Mouse (Mus musculus): Measurements from ENCODE around the gene Sgk1. TPM values are rescaled to one million over a fixed set of nuclear protein-coding genes. Genes with fewer than 3 reads are reported as not detected.

Sgk1 gene
- polyA plus RNA-seq, 1 experiment from 2014 or later: 30.9 TPM

- 83% methylated on average over 16 of the region's 16 CpGs for WGBS
- H3K27me3 ChIP-seq: no peaks in the 10 kb centered on the region
- no peak overlapping the region for H3K27ac ChIP-seq (replicated peaks)
- no peak overlapping the region for H3K9ac ChIP-seq
- H3K4me1 ChIP-seq (replicated peaks): no peaks in the 10 kb centered on the region
- no peaks in the 10 kb centered on the region for H3K36me3 ChIP-seq
- ATAC-seq (ENCODE audit: low read depth): no peak
- H3K9me3 ChIP-seq: no peaks in the 10 kb centered on the region
- no peak overlapping the region for H3K4me2 ChIP-seq
- H3K4me3 ChIP-seq: no peak overlapping the region
Observed at GRCm38 (mm10) chr10:21847931-21848670, 33.9 kb upstream of the Sgk1 start.

- Histone ChIP-seq H3K36me3 (no peaks in the 10 kb centered on the region), H3K27ac (replicated peaks) (no peak overlapping the region), H3K4me1 (replicated peaks) (no peaks in the 10 kb centered on the region), H3K4me3 (no peak overlapping the region), H3K9me3 (no peaks in the 10 kb centered on the region), H3K4me2 (no peak overlapping the region), H3K27me3 (no peaks in the 10 kb centered on the region), H3K9ac (no peak overlapping the region)
- WGBS: 79% methylated on average over 8 of the region's 8 CpGs
- ATAC-seq (ENCODE audit: low read depth): no peak
Observed at GRCm38 (mm10) chr10:21849251-21849650, 32.7 kb upstream of the Sgk1 start.

- Histone ChIP-seq H3K27me3 (no peaks in the 10 kb centered on the region), H3K4me2 (no peak overlapping the region), H3K27ac (replicated peaks) (no peak overlapping the region), H3K9ac (no peak overlapping the region), H3K4me3 (no peak overlapping the region), H3K9me3 (no peaks in the 10 kb centered on the region), H3K36me3 (no peaks in the 10 kb centered on the region), H3K4me1 (replicated peaks) (no peaks in the 10 kb centered on the region)
- no peak for ATAC-seq (ENCODE audit: low read depth)
- WGBS: 82% methylated on average over 3 of the region's 3 CpGs
Observed at GRCm38 (mm10) chr10:21850330-21850729, 31.7 kb upstream of the Sgk1 start.

- Histone ChIP-seq H3K9ac (no peak overlapping the region), H3K27me3 (no peaks in the 10 kb centered on the region), H3K4me3 (no peak overlapping the region), H3K9me3 (no peaks in the 10 kb centered on the region), H3K4me1 (replicated peaks) (no peaks in the 10 kb centered on the region), H3K27ac (replicated peaks) (no peak overlapping the region), H3K4me2 (no peak overlapping the region), H3K36me3 (no peaks in the 10 kb centered on the region)
- no peak for ATAC-seq (ENCODE audit: low read depth)
- 94% methylated on average over 6 of the region's 6 CpGs for WGBS
Observed at GRCm38 (mm10) chr10:21853122-21853521, 28.9 kb upstream of the Sgk1 start.

- H3K9me3 ChIP-seq: no peaks in the 10 kb centered on the region
- no peak for ATAC-seq (ENCODE audit: low read depth)
- no peak overlapping the region for H3K4me3 ChIP-seq
- H3K27me3 ChIP-seq: no peaks in the 10 kb centered on the region
- WGBS: 92% methylated on average over 14 of the region's 14 CpGs
- no peak overlapping the region for H3K27ac ChIP-seq (replicated peaks)
- no peak overlapping the region for H3K4me2 ChIP-seq
- no peak overlapping the region for H3K9ac ChIP-seq
- H3K36me3 ChIP-seq: no peaks in the 10 kb centered on the region
- no peaks in the 10 kb centered on the region for H3K4me1 ChIP-seq (replicated peaks)
Observed at GRCm38 (mm10) chr10:21853566-21854328, 28.2 kb upstream of the Sgk1 start.

GRCm38 (mm10) chr10:21855338-21855737 lies 26.6 kb upstream of the Sgk1 start:
- WGBS: 90% methylated on average over 7 of the region's 7 CpGs
- H3K4me3 ChIP-seq: no peak overlapping the region
- H3K4me1 ChIP-seq (replicated peaks): no peaks in the 10 kb centered on the region

GRCm38 (mm10) chr10:21857676-21858075 lies 24.3 kb upstream of the Sgk1 start:
- H3K4me3 ChIP-seq: no peak overlapping the region
- H3K9me3 ChIP-seq: no peaks in the 10 kb centered on the region
- H3K27me3 ChIP-seq: no peaks in the 10 kb centered on the region
- no peaks in the 10 kb centered on the region for H3K36me3 ChIP-seq
- no peak overlapping the region for H3K4me2 ChIP-seq
- no peak overlapping the region for H3K9ac ChIP-seq
- no peak overlapping the region for H3K27ac ChIP-seq (replicated peaks)
- H3K4me1 ChIP-seq (replicated peaks): no peaks in the 10 kb centered on the region
- no peak for ATAC-seq (ENCODE audit: low read depth)
- WGBS: 73% methylated on average over 10 of the region's 10 CpGs

More at GRCm38 (mm10) chr10:21855338-21855737, 26.6 kb upstream of the Sgk1 start:
- Histone ChIP-seq H3K36me3 (no peaks in the 10 kb centered on the region), H3K9me3 (no peaks in the 10 kb centered on the region), H3K9ac (no peak overlapping the region), H3K4me2 (no peak overlapping the region), H3K27ac (replicated peaks) (no peak overlapping the region), H3K27me3 (no peaks in the 10 kb centered on the region)
- ATAC-seq (ENCODE audit: low read depth): no peak

- Histone ChIP-seq H3K9ac (no peak overlapping the region), H3K27me3 (no peaks in the 10 kb centered on the region), H3K4me1 (replicated peaks) (no peaks in the 10 kb centered on the region), H3K4me3 (no peak overlapping the region), H3K36me3 (no peaks in the 10 kb centered on the region), H3K27ac (replicated peaks) (no peak overlapping the region), H3K9me3 (no peaks in the 10 kb centered on the region), H3K4me2 (no peak overlapping the region)
- no peak for ATAC-seq (ENCODE audit: low read depth)
- WGBS: 72% methylated on average over 7 of the region's 7 CpGs
Observed at GRCm38 (mm10) chr10:21858437-21858974, 23.5 kb upstream of the Sgk1 start.

- Histone ChIP-seq H3K4me2 (no peak overlapping the region), H3K4me3 (no peak overlapping the region), H3K9ac (no peak overlapping the region), H3K36me3 (no peaks in the 10 kb centered on the region), H3K4me1 (replicated peaks) (no peaks in the 10 kb centered on the region), H3K27ac (replicated peaks) (no peak overlapping the region), H3K27me3 (no peaks in the 10 kb centered on the region), H3K9me3 (no peaks in the 10 kb centered on the region)
- no peak for ATAC-seq (ENCODE audit: low read depth)
- 33% methylated on average over 4 of the region's 4 CpGs for WGBS
Observed at GRCm38 (mm10) chr10:21866504-21866903, 15.5 kb upstream of the Sgk1 start.

GRCm38 (mm10) chr10:21868221-21868620 lies 13.8 kb upstream of the Sgk1 start:
- Histone ChIP-seq H3K4me3 (no peak overlapping the region), H3K9ac (no peak overlapping the region)
- 90% methylated on average over 2 of the region's 2 CpGs for WGBS

GRCm38 (mm10) chr10:21868623-21869022 lies 13.4 kb upstream of the Sgk1 start:
- no peaks in the 10 kb centered on the region for H3K9me3 ChIP-seq
- H3K9ac ChIP-seq: no peak overlapping the region
- H3K27ac ChIP-seq (replicated peaks): no peak overlapping the region
- H3K27me3 ChIP-seq: no peaks in the 10 kb centered on the region
- no peak overlapping the region for H3K4me2 ChIP-seq
- no peaks in the 10 kb centered on the region for H3K4me1 ChIP-seq (replicated peaks)
- WGBS: 87% methylated on average over 4 of the region's 4 CpGs
- ATAC-seq (ENCODE audit: low read depth): no peak
- H3K4me3 ChIP-seq: no peak overlapping the region
- H3K36me3 ChIP-seq: no peaks in the 10 kb centered on the region

More at GRCm38 (mm10) chr10:21868221-21868620, 13.8 kb upstream of the Sgk1 start:
- H3K4me2 ChIP-seq: no peak overlapping the region
- no peaks in the 10 kb centered on the region for H3K36me3 ChIP-seq
- H3K9me3 ChIP-seq: no peaks in the 10 kb centered on the region
- H3K27ac ChIP-seq (replicated peaks): no peak overlapping the region
- no peaks in the 10 kb centered on the region for H3K27me3 ChIP-seq
- H3K4me1 ChIP-seq (replicated peaks): no peaks in the 10 kb centered on the region
- ATAC-seq (ENCODE audit: low read depth): no peak

GRCm38 (mm10) chr10:21881837-21882183 lies 174 bp upstream of the Sgk1 start:
- peak overlapping the region; percentile 91 for H3K27ac ChIP-seq (replicated peaks)
- no peaks in the 10 kb centered on the region for H3K9me3 ChIP-seq
- peak overlapping the region; percentile 54 for H3K4me3 ChIP-seq
- peak overlapping the region; percentile 81 for H3K9ac ChIP-seq
- peak overlapping the region; percentile 66 for H3K4me2 ChIP-seq
- ATAC-seq (ENCODE audit: low read depth): no peak
- whole genome bisulfite sequencing: 31% methylated on average over 4 of the region's 4 CpGs
- H3K27me3 ChIP-seq: no peaks in the 10 kb centered on the region
- peaks cover 37% of the 10 kb centered on the region for H3K4me1 ChIP-seq (replicated peaks)
- no peaks in the 10 kb centered on the region for H3K36me3 ChIP-seq

Data from neural tube, embryonic 13.5 days (tissue).